Mouse (Mus musculus): ENCODE measurements at regions not wholly inside any gene's neighbourhood (a gene's known extent, or its start where the extent isn't known, plus 50 kb on each side); places are given as distances from the start of the nearest gene placed in this dataset.

DNA sequence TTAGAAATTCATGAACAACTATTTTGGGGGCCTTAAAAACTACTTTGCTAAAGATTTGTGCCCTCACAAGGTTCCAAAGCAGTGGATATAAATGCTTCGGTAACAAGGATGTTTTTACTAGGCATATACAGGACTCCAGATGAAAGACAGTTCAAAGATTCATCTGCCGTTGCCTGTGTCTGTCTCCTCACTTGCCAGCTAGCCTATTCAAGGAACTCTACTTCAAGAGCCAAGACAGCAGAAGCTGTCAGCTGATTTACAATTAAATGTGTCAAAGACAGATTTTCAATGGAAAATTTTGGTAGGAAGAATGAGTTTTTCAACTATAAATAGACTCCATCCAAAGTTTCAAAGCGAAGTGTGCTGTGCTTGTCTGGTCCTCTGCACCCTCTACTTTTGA lies 494.0 kb upstream of the A1bg start:
- TF ChIP-seq CTCF (IDR thresholded peaks at IDR 0.05; ENCODE audit: control insufficient read depth, insufficient read depth, low read length), result no peak
- no peak for TF ChIP-seq POLR2A (IDR thresholded peaks at IDR 0.05; ENCODE audit: borderline replicate concordance, control insufficient read depth, low read depth, low read length)
